Mouse (Mus musculus): Measurements from ENCODE around the gene Atp1a4. TPM values are rescaled to one million over a fixed set of nuclear protein-coding genes. Genes with fewer than 3 reads are reported as not detected.
"Not testable (repeated sequence)": the region's sequence is repeated elsewhere in the genome, so short reads cannot be mapped to it uniquely, and the experiment has no call there.

The Atp1a4 gene
- polyA plus RNA-seq, 1 experiment from 2014 or later, result not detected

- no peak for ATAC-seq (ENCODE audit: insufficient number of reproducible peaks, low FRiP score, low TSS enrichment, low read depth)
- no peak overlapping the region for H3K9ac ChIP-seq
- no peaks in the 10 kb centered on the region for H3K27me3 ChIP-seq
- no peaks in the 10 kb centered on the region for H3K9me3 ChIP-seq
- no peak overlapping the region for H3K4me2 ChIP-seq
- 73% methylated on average over 16 of the region's 16 CpGs for WGBS
- no peak overlapping the region for H3K4me3 ChIP-seq
- H3K4me1 ChIP-seq, result no peaks in the 10 kb centered on the region
- no peaks in the 10 kb centered on the region for H3K36me3 ChIP-seq
- H3K27ac ChIP-seq, result no peak overlapping the region
These were observed 21.7 kb upstream of the Atp1a4 start for GRCm38 (mm10) chr1:172279768-172280509.

GRCm38 (mm10) chr1:172278328-172278727 lies 20.1 kb upstream of the Atp1a4 start:
- Histone ChIP-seq H3K4me2 (no peak overlapping the region), H3K27me3 (no peaks in the 10 kb centered on the region)

GRCm38 (mm10) chr1:172277172-172277571 lies 19.0 kb upstream of the Atp1a4 start:
- ATAC-seq (ENCODE audit: insufficient number of reproducible peaks, low FRiP score, low TSS enrichment, low read depth), result no peak
- Histone ChIP-seq H3K4me2 (no peak overlapping the region), H3K9ac (no peak overlapping the region), H3K36me3 (no peaks in the 10 kb centered on the region), H3K27me3 (no peaks in the 10 kb centered on the region), H3K9me3 (no peaks in the 10 kb centered on the region), H3K4me3 (no peak overlapping the region), H3K4me1 (no peaks in the 10 kb centered on the region), H3K27ac (no peak overlapping the region)
- WGBS, result 71% methylated on average over 3 of the region's 3 CpGs

More at GRCm38 (mm10) chr1:172278328-172278727, 20.1 kb upstream of the Atp1a4 start:
- Histone ChIP-seq H3K36me3 (no peaks in the 10 kb centered on the region), H3K4me1 (no peaks in the 10 kb centered on the region), H3K27ac (no peak overlapping the region), H3K4me3 (no peak overlapping the region), H3K9me3 (no peaks in the 10 kb centered on the region), H3K9ac (no peak overlapping the region)
- WGBS, result 91% methylated on average over 13 of the region's 13 CpGs
- no peak for ATAC-seq (ENCODE audit: insufficient number of reproducible peaks, low FRiP score, low TSS enrichment, low read depth)

- 77% methylated on average over 5 of the region's 5 CpGs for WGBS
- H3K27me3 ChIP-seq, result no peaks in the 10 kb centered on the region
- no peak overlapping the region for H3K4me3 ChIP-seq
- H3K4me2 ChIP-seq, result no peak overlapping the region
- no peaks in the 10 kb centered on the region for H3K36me3 ChIP-seq
- H3K27ac ChIP-seq, result no peak overlapping the region
- no peak overlapping the region for H3K9ac ChIP-seq
- H3K9me3 ChIP-seq, result no peaks in the 10 kb centered on the region
- no peak for ATAC-seq (ENCODE audit: insufficient number of reproducible peaks, low FRiP score, low TSS enrichment, low read depth)
- no peaks in the 10 kb centered on the region for H3K4me1 ChIP-seq
These were observed 16.3 kb upstream of the Atp1a4 start for GRCm38 (mm10) chr1:172274547-172274946.

GRCm38 (mm10) chr1:172274116-172274515 lies 15.9 kb upstream of the Atp1a4 start:
- ATAC-seq (ENCODE audit: insufficient number of reproducible peaks, low FRiP score, low TSS enrichment, low read depth), result no peak
- H3K4me1 ChIP-seq, result no peaks in the 10 kb centered on the region
- H3K27me3 ChIP-seq, result no peaks in the 10 kb centered on the region
- H3K36me3 ChIP-seq, result no peaks in the 10 kb centered on the region
- 55% methylated on average over 5 of the region's 5 CpGs for WGBS
- H3K9ac ChIP-seq, result no peak overlapping the region
- no peak overlapping the region for H3K4me2 ChIP-seq
- H3K27ac ChIP-seq, result no peak overlapping the region
- H3K9me3 ChIP-seq, result no peaks in the 10 kb centered on the region
- no peak overlapping the region for H3K4me3 ChIP-seq

GRCm38 (mm10) chr1:172273386-172273785 lies 15.2 kb upstream of the Atp1a4 start:
- no peaks in the 10 kb centered on the region for H3K36me3 ChIP-seq
- no peak overlapping the region for H3K4me3 ChIP-seq
- H3K4me1 ChIP-seq, result no peaks in the 10 kb centered on the region
- no peaks in the 10 kb centered on the region for H3K9me3 ChIP-seq
- no peaks in the 10 kb centered on the region for H3K27me3 ChIP-seq
- no peak for ATAC-seq (ENCODE audit: insufficient number of reproducible peaks, low FRiP score, low TSS enrichment, low read depth)
- no peak overlapping the region for H3K4me2 ChIP-seq
- no peak overlapping the region for H3K27ac ChIP-seq
- no peak overlapping the region for H3K9ac ChIP-seq
- WGBS, result 83% methylated on average over 6 of the region's 6 CpGs

- no peak overlapping the region for H3K4me3 ChIP-seq
- WGBS, result 73% methylated on average over 10 of the region's 10 CpGs
These were observed 13.6 kb upstream of the Atp1a4 start for GRCm38 (mm10) chr1:172271765-172272164.

GRCm38 (mm10) chr1:172271208-172271607 lies 13.0 kb upstream of the Atp1a4 start:
- no peaks in the 10 kb centered on the region for H3K4me1 ChIP-seq
- ATAC-seq (ENCODE audit: insufficient number of reproducible peaks, low FRiP score, low TSS enrichment, low read depth), result no peak
- no peak overlapping the region for H3K4me3 ChIP-seq
- no peaks in the 10 kb centered on the region for H3K27me3 ChIP-seq
- no peaks in the 10 kb centered on the region for H3K36me3 ChIP-seq
- WGBS, result 81% methylated on average over 3 of the region's 3 CpGs
- H3K9ac ChIP-seq, result no peak overlapping the region
- H3K27ac ChIP-seq, result no peak overlapping the region
- H3K4me2 ChIP-seq, result no peak overlapping the region
- no peaks in the 10 kb centered on the region for H3K9me3 ChIP-seq

More at GRCm38 (mm10) chr1:172271765-172272164, 13.6 kb upstream of the Atp1a4 start:
- no peaks in the 10 kb centered on the region for H3K27me3 ChIP-seq
- H3K4me2 ChIP-seq, result no peak overlapping the region
- no peak overlapping the region for H3K9ac ChIP-seq
- no peaks in the 10 kb centered on the region for H3K4me1 ChIP-seq
- no peak for ATAC-seq (ENCODE audit: insufficient number of reproducible peaks, low FRiP score, low TSS enrichment, low read depth)
- H3K9me3 ChIP-seq, result no peaks in the 10 kb centered on the region
- no peak overlapping the region for H3K27ac ChIP-seq
- no peaks in the 10 kb centered on the region for H3K36me3 ChIP-seq

GRCm38 (mm10) chr1:172261477-172262078 lies 3.4 kb upstream of the Atp1a4 start, which contains the start of gene Igsf8:
TSS of gene Igsf8 (plus strand) at chr1:172261641.
- no peak within 1 kb of the TSS for H3K4me2 ChIP-seq
- H3K9me3 ChIP-seq, result no peaks in the 10 kb centered on the region
- H3K4me3 ChIP-seq, result no peak within 1 kb of the TSS
- 64% methylated on average over 8 of the region's 8 CpGs for WGBS
- H3K27ac ChIP-seq, result no peak within 1 kb of the TSS
- H3K9ac ChIP-seq, result no peak within 1 kb of the TSS
- no peaks in the 10 kb centered on the region for H3K27me3 ChIP-seq
- no peaks in the 10 kb centered on the region for H3K4me1 ChIP-seq
- H3K36me3 ChIP-seq, result no peaks in the 10 kb centered on the region
- no peak for ATAC-seq (ENCODE audit: insufficient number of reproducible peaks, low FRiP score, low TSS enrichment, low read depth)

GRCm38 (mm10) chr1:172247679-172248078 lies 10.5 kb downstream of the Atp1a4 start:
- ATAC-seq (ENCODE audit: insufficient number of reproducible peaks, low FRiP score, low TSS enrichment, low read depth), result no peak
- Histone ChIP-seq H3K36me3 (no peaks in the 10 kb centered on the region), H3K4me1 (peaks cover 9% of the 10 kb centered on the region), H3K27me3 (peaks cover 16% of the 10 kb centered on the region; the same call in 1 of the 2 replicates), H3K9me3 (no peaks in the 10 kb centered on the region), H3K27ac (no peak overlapping the region), H3K4me3 (no peak overlapping the region), H3K4me2 (no peak overlapping the region), H3K9ac (no peak overlapping the region)
- 35% methylated on average over 2 of the region's 2 CpGs for WGBS

GRCm38 (mm10) chr1:172247216-172247615 lies 11.0 kb downstream of the Atp1a4 start:
- no peak for ATAC-seq (ENCODE audit: insufficient number of reproducible peaks, low FRiP score, low TSS enrichment, low read depth)
- no peaks in the 10 kb centered on the region for H3K9me3 ChIP-seq
- H3K4me3 ChIP-seq, result no peak overlapping the region
- no peak overlapping the region for H3K9ac ChIP-seq
- H3K4me1 ChIP-seq, result peaks cover 9% of the 10 kb centered on the region
- no peak overlapping the region for H3K4me2 ChIP-seq
- no peaks in the 10 kb centered on the region for H3K36me3 ChIP-seq
- 58% methylated on average over 4 of the region's 4 CpGs for WGBS
- peaks cover 16% of the 10 kb centered on the region; the same call in 1 of the 2 replicates for H3K27me3 ChIP-seq
- no peak overlapping the region for H3K27ac ChIP-seq

GRCm38 (mm10) chr1:172244645-172245044 lies 13.6 kb downstream of the Atp1a4 start:
- H3K9ac ChIP-seq; H3K4me1 ChIP-seq; ATAC-seq (ENCODE audit: insufficient number of reproducible peaks, low FRiP score, low TSS enrichment, low read depth); H3K27ac ChIP-seq; H3K36me3 ChIP-seq; H3K4me3 ChIP-seq; H3K9me3 ChIP-seq: not testable (repeated sequence)
- WGBS, result 43% methylated on average over 23 of the region's 23 CpGs
- H3K27me3 ChIP-seq, result peaks cover 16% of the 10 kb centered on the region; the same call in 1 of the 2 replicates
- 0 out of 2 replicates have a peak overlapping the region, but pooled peaks have one; percentile 8 for H3K4me2 ChIP-seq
